Mouse (Mus musculus): ENCODE measurements around the gene Rbms2.
"Not testable (repeated sequence)": the region's sequence is repeated elsewhere in the genome, so short reads cannot be mapped to it uniquely, and the experiment has no call there.

Gene Rbms2

DNA sequence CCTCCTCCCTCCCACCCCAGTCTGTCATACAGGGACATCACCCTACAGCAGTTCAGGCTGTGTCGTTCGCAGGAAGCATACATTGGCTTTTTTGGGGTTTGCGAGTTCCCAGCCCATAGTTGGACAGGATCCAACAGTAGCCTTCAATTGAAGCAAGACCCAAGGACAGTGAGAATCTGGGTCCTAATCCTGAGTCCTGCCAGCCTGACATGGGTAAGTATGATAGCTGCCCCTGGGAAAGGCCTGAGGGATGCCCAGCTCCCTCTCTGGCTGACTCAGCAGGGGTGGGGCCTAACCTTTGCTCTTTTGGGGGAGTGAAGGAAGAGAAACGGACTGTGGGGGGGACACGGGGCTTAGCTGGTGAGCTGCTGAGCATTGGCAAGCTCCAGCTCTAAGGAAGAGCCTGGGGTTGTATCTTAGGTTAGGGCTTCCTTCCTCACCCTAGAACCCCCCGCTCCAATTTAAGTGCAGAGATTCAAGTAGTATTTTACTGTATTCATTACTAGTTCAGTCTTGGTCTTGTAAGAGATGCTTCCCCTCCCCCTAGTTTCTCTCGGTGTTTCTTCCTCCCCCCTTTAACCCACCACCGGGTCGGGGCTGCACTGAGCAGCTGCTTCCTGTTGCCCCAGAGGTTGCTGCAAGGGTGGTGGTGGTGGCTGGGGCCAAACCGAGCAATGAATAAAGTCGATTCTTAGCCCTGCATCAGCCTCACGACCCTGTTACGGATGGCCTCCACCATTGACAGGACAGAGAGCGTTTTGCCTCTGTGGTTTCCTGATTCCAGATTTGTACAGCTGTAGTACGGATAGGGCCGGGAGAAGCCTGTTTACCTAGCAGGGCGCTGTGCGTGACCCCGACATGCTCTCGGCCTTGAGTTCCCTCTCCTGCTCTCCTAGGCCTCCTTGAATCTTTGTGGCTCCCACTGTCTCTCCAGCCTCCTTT lies 88.3 kb downstream of the Rbms2 start, which contains the start of gene Baz2a:
Gene Baz2a, plus strand, starts transcription at position 14 of the 942 bp plus-strand sequence.
- DNase-seq (ENCODE audit: low spot score in 2 of 2): no peak

DNA sequence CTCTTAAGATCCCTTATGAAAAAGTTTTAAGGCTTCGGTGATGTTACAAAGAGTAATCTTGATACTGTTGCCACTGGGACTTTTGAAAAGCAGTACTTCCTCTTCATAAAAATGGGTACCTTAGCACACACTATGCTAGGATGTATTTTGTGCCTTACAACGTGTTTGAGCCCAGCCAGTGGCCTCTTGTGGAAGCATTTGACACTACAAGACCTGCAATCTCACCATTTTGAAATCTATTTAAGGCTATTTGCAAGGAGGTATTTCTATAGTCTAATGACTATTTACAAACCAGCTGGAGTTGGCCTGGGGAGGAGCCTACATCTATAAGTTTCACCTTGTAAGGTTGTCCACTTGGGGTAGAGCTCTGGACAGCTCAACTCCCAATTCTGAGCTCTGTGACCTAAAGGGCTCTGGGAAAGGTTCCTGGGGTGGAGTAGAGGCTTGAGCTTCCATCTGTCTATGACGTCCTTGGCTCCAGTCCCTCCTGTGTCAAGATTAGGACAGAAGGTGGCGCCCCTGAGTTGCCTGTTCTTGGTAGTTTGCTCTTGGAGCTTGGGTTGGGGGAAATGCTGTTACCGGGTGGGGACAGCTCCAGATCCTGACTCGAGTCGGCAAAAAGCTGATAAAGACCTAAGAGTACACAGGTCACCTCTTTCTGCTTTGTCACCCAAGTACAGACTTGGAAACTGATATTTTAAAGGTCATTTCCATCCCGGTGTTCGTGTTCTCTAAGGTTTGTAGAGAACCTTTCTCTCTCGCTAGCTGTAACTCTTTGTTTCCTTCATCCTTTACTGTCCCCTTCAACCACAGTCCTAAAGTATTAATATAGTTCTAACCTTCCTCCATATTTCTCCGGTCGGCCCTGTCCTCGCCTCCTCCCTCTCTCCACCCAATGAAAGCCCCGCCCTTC lies 89.2 kb downstream of the Rbms2 start:
- peak; percentile 80 to 85 for DNase-seq (ENCODE audit: low spot score in 2 of 2)

DNA sequence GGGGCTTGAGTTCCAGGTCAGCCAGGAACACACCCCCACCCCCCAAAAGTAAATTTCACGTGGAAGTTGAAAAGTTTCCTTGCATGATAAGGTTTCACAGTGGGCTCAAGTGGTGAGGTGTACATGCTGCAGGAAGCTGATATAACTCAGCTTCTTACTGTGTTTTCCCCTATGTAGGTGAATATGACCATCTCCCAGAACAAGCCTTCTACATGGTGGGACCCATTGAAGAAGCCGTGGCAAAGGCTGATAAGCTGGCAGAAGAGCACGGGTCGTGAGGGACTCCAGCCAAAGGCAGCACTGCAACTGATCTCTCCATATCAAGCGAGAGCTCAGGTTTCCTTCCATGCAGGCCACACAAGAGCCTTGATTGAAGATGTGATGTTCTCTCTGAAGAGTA lies 90.3 kb downstream of the Rbms2 start:
- DNase-seq (ENCODE audit: low spot score in 2 of 2): no peak

DNA sequence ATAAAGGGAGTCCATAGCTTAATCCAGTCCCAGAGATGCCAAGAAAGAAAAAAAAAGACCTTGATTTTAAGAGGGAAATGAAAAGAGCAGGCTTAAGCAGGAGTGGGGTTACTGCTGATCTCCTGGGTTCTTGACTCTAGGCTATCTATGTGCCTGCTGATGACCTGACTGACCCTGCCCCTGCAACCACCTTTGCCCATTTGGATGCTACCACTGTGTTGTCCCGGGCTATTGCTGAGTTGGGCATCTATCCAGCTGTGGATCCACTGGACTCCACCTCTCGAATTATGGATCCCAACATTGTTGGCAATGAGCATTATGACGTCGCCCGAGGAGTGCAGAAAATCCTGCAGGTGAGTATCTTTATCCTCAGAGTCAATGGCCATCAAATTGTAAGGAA lies 91.9 kb downstream of the Rbms2 start:
- DNase-seq (ENCODE audit: low spot score in 2 of 2): no peak

DNA sequence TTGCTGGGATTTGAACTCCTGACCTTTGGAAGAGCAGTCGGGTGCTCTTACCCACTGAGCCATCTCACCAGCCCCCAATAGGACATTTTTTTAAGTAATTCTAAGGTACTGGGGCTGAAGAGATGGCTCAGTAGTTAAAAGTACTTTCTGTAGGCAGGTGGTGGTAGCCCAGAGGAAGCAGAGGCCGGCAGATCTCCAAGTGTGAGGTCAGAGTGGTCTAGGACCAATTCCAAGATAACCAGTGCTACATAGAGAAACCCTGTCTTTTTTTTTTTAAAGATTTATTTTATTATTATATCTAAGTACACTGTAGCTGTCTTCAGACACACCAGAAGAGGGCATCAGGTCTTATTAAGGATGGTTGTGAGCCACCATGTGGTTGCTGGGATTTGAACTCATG lies 92.9 kb downstream of the Rbms2 start:
- not testable (repeated sequence) for DNase-seq (ENCODE audit: low spot score in 2 of 2)

DNA sequence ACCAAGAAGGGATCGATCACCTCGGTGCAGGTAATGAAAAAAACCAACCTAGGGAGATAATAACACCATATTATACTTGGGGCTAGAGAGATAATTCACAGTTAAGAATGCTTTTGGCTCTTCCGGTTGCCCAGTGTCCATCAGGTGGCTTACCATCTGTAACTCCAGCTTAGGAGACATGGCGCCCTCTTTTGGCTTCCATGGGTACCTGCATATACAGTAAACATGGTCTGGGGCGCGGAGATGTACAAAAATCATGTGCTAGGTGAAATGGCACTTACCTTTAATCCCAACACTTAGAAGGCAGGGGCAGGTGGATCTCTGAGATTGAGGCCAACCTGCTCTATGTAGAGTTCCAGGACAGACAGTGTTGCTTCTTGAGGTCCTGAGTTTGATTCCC lies 93.7 kb downstream of the Rbms2 start:
- no peak for DNase-seq (ENCODE audit: low spot score in 2 of 2)

DNA sequence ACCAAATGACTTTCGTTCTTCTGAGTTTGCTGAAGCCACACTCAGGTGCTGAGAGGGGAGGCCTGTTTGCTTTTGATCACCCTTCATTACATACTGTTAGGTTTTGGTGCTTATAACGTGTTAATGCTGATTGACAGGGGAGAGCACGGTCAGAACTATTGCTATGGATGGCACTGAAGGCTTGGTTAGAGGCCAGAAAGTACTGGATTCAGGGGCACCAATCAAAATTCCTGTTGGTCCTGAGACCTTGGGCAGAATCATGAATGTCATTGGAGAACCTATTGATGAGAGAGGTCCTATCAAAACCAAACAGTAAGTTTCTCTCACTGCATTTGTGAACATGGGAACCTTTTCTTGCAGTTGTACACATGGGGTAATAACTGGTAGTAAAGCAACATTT lies 95.9 kb downstream of the Rbms2 start:
- DNase-seq (ENCODE audit: low spot score in 2 of 2): no peak

DNA sequence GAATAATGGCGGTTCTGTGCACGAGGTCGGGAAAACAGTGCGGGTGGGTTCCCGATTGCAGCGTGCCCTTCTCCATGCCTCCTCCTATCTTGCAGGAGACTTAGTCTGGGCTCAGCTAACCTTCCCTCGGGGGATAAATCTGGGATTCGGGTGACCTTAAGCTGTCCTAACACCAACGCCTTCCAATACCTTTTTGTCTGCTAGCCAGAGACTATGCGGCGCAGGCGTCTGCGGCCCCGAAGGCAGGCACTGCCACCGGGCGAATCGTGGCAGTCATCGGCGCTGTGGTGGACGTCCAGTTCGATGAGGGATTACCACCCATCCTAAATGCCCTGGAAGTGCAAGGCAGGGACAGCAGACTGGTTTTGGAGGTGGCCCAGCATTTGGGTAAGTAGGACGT lies 96.4 kb downstream of the Rbms2 start:
- peak in 1 of 2 experiments; percentile 27 for DNase-seq (ENCODE audit: low spot score in 2 of 2)

DNA sequence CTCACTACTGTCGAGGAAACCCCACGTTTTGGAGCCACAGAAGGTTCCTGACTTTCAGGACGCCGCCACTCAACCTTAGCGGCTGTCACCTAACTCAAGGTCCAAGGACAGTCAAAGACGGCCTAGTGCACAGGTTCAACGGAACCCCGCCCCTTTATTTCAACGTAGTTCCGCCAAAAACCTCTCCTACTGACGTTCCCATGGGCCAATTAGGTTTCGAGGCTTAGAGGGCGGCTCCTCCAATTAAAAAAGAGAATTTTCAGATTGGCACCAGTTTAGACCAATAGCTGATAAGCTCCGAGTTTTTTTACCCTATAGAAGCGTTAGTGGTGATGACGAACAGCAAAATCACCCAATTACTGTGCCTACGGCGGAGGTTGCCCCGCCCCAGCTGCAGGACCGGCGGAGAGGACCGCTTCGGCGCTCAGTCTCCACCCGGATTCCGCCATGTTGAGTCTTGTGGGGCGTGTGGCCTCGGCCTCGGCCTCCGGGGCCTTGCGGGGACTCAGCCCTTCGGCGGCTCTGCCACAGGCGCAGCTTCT lies 97.1 kb downstream of the Rbms2 start, which contains the start of gene Atp5b:
Gene Atp5b, plus strand, starts transcription at position 394 of the 542 bp plus-strand sequence.
- peak; percentile 97 for DNase-seq (ENCODE audit: low spot score in 2 of 2)

DNA sequence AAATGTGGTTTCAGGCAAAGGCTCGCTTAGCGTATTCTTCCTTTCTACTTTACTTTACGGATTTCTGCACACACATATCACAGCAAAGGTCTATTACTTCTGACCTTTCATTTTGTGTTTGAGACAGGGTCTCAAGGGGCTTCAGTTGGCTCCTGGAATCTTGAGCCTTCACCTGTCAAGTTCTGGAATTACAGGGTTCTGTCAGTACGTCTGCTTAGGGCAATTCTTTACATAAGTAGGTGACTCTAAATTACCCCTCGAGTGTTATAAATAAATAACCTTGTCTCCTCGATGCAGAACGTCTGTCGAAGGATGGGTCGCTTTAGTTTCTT lies 97.7 kb downstream of the Rbms2 start:
- DNase-seq (ENCODE audit: low spot score in 2 of 2): no peak

DNA sequence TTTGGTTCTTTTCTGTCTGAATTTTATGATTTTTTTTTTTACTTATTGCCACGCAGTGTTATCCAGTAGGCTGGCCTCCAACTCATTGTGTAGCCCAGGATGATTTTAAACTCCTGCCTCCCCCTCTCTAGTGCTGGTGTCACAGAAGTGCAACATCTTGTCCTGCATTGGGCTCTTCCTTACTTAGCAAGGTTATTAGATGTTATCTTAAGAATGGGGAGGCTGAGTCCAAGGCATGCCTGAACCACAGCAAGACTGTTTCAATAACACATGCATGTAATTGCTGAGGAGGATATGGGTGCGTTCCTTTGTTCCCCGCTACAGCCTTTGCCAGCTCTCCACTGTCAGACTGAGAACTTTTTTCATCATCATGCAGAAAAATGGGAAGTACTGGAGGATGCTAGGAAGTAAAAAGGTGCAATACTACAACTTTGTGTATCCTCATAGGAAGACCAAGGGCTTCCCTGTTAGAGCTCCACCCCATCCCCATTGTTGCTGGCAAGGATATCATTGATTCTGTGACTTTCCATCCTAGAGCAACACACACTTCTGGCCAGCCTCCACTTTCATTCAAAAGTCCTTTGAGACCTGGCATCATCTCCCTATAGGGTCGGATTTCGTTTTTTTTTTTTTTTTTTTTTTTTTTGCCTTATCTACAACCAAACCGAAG lies 98.2 kb downstream of the Rbms2 start:
- DNase-seq (ENCODE audit: low spot score in 2 of 2): no peak

Measured in frontal cortex, postnatal 14 days (tissue).